Mouse (Mus musculus): ENCODE results near the gene Mef2a. TPM values are rescaled to one million over a fixed set of nuclear protein-coding genes. Genes with fewer than 3 reads are reported as not detected.

Mef2a gene
- polyA plus RNA-seq, 1 experiment: 22.2 TPM

DNA sequence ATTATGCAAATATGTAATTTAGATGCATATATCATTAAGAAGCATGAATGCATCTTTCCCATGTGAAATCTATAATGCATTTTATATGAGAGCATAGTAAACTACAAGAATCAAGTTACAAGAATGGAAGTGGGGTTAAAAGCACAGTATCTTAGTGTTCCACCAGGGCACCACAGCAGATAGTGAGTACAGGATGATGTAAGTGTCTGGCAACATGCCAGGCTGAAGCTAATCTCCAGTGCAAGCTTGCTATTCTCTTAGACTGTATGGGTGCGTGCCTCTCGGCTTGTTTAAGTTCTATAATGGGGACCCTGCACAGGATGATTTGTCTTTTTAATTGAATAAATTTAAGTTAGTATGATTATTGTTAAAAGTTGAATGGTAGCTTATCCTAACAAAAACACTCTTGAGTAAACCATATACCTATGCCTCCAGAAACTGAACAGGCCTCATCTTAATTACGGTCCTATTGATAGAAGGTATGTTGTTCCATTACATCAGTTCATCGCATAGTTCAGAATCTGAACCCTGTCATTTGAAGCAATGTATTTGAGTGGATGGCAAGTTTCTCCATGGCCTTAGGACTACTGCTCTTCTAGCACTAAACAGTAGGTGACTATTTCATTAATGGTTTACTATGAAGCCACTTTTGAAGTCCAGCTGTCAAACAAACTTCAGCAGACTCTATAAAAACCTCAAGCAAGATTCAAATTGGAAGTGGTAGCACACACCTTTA lies 112.7 kb downstream of the Mef2a start:
- DNase-seq: peak; percentile 77
- Histone ChIP-seq H3K27ac (ENCODE audit: insufficient read depth, low read depth, low read length) (no peak overlapping the region), H3K4me3 (ENCODE audit: insufficient read depth, low read depth, low read length) (no peak overlapping the region), H3K36me3 (ENCODE audit: control insufficient read depth, insufficient read depth, low read length) (peaks cover 5% of the 10 kb centered on the region; the same call in 1 of the 2 replicates), H3K27me3 (replicated peaks; ENCODE audit: control insufficient read depth, insufficient read depth, low read length) (no peaks in the 10 kb centered on the region), H3K4me1 (ENCODE audit: control insufficient read depth, insufficient read depth, low read length) (peaks cover 9% of the 10 kb centered on the region)
- TF ChIP-seq POLR2A (IDR thresholded peaks at IDR 0.05; ENCODE audit: low read depth, low read length) (no peak), CTCF (conservative IDR thresholded peaks at IDR 0.05; ENCODE audit: insufficient read depth, insufficient read length, low read depth, low read length) (peak; percentile 24; the same call in 1 of the 2 replicates)
- WGBS: 60% methylated on average over 4 of the region's 4 CpGs

- TF ChIP-seq POLR2A (IDR thresholded peaks at IDR 0.05; ENCODE audit: low read depth, low read length) (no peak), CTCF (conservative IDR thresholded peaks at IDR 0.05; ENCODE audit: insufficient read depth, insufficient read length, low read depth, low read length) (no peak)
Observed at GRCm38 (mm10) chr7:67246067-67246466, 126.6 kb downstream of the Mef2a start.

GRCm38 (mm10) chr7:67245255-67245654 lies 127.4 kb downstream of the Mef2a start:
- H3K27ac ChIP-seq (ENCODE audit: insufficient read depth, low read depth, low read length): no peak overlapping the region
- no peaks in the 10 kb centered on the region for H3K27me3 ChIP-seq (replicated peaks; ENCODE audit: control insufficient read depth, insufficient read depth, low read length)
- TF ChIP-seq CTCF (conservative IDR thresholded peaks at IDR 0.05; ENCODE audit: insufficient read depth, insufficient read length, low read depth, low read length) (no peak), POLR2A (IDR thresholded peaks at IDR 0.05; ENCODE audit: low read depth, low read length) (no peak)
- no peak overlapping the region for H3K4me3 ChIP-seq (ENCODE audit: insufficient read depth, low read depth, low read length)
- no peaks in the 10 kb centered on the region for H3K36me3 ChIP-seq (ENCODE audit: control insufficient read depth, insufficient read depth, low read length)
- WGBS: 80% methylated on average over 1 of the region's 1 CpGs
- H3K4me1 ChIP-seq (ENCODE audit: control insufficient read depth, insufficient read depth, low read length): no peaks in the 10 kb centered on the region
- DNase-seq: no peak

More at GRCm38 (mm10) chr7:67246067-67246466, 126.6 kb downstream of the Mef2a start:
- H3K4me1 ChIP-seq (ENCODE audit: control insufficient read depth, insufficient read depth, low read length): no peaks in the 10 kb centered on the region
- no peaks in the 10 kb centered on the region for H3K36me3 ChIP-seq (ENCODE audit: control insufficient read depth, insufficient read depth, low read length)
- H3K27ac ChIP-seq (ENCODE audit: insufficient read depth, low read depth, low read length): no peak overlapping the region
- no peak overlapping the region for H3K4me3 ChIP-seq (ENCODE audit: insufficient read depth, low read depth, low read length)
- peak; percentile 19 for DNase-seq
- no peaks in the 10 kb centered on the region for H3K27me3 ChIP-seq (replicated peaks; ENCODE audit: control insufficient read depth, insufficient read depth, low read length)
- 64% methylated on average over 2 of the region's 2 CpGs for WGBS

DNA sequence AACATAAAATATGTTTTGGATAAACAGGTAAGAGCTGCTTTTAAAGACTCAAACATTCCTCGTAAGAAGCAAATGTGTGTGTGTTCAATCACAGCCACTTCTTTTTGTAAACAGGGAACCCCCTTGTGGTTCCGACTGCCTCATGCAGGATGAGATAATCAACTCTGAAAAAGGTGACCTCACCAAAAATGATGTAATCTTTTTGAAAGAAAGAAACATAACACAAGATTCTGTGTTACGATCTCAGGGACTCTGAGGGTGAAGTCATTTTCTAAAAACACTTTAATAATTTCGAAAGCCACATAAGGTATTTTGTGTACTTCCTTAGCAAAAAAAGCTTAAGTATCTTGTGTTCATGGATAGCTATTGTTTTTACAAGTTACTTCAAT lies 128.8 kb downstream of the Mef2a start:
- TF ChIP-seq POLR2A (IDR thresholded peaks at IDR 0.05; ENCODE audit: low read depth, low read length) (no peak), CTCF (conservative IDR thresholded peaks at IDR 0.05; ENCODE audit: insufficient read depth, insufficient read length, low read depth, low read length) (no peak)
- Histone ChIP-seq H3K4me3 (ENCODE audit: insufficient read depth, low read depth, low read length) (no peak overlapping the region), H3K27ac (ENCODE audit: insufficient read depth, low read depth, low read length) (no peak overlapping the region), H3K27me3 (replicated peaks; ENCODE audit: control insufficient read depth, insufficient read depth, low read length) (no peaks in the 10 kb centered on the region), H3K4me1 (ENCODE audit: control insufficient read depth, insufficient read depth, low read length) (no peaks in the 10 kb centered on the region), H3K36me3 (ENCODE audit: control insufficient read depth, insufficient read depth, low read length) (no peaks in the 10 kb centered on the region)
- WGBS: 54% methylated on average over 4 of the region's 4 CpGs
- peak; percentile 15 for DNase-seq

- DNase-seq: peak; percentile 56
- H3K27ac ChIP-seq (ENCODE audit: insufficient read depth, low read depth, low read length): no peak overlapping the region
- peak; percentile 45 for TF ChIP-seq CTCF (conservative IDR thresholded peaks at IDR 0.05; ENCODE audit: insufficient read depth, insufficient read length, low read depth, low read length)
- no peak for TF ChIP-seq POLR2A (IDR thresholded peaks at IDR 0.05; ENCODE audit: low read depth, low read length)
- H3K4me3 ChIP-seq (ENCODE audit: insufficient read depth, low read depth, low read length): no peak overlapping the region
- H3K4me1 ChIP-seq (ENCODE audit: control insufficient read depth, insufficient read depth, low read length): no peaks in the 10 kb centered on the region
- 37% methylated on average over 2 of the region's 2 CpGs for WGBS
- H3K36me3 ChIP-seq (ENCODE audit: control insufficient read depth, insufficient read depth, low read length): peaks cover 2% of the 10 kb centered on the region; the same call in 1 of the 2 replicates
- no peaks in the 10 kb centered on the region for H3K27me3 ChIP-seq (replicated peaks; ENCODE audit: control insufficient read depth, insufficient read depth, low read length)
Observed at GRCm38 (mm10) chr7:67243121-67243893, 129.4 kb downstream of the Mef2a start.

- peaks cover 3% of the 10 kb centered on the region; the same call in 1 of the 2 replicates for H3K36me3 ChIP-seq (ENCODE audit: control insufficient read depth, insufficient read depth, low read length)
- no peak for TF ChIP-seq POLR2A (IDR thresholded peaks at IDR 0.05; ENCODE audit: low read depth, low read length)
- TF ChIP-seq CTCF (conservative IDR thresholded peaks at IDR 0.05; ENCODE audit: insufficient read depth, insufficient read length, low read depth, low read length): no peak
- 45% methylated on average over 3 of the region's 3 CpGs for WGBS
- peak; percentile 35 for DNase-seq
- H3K27me3 ChIP-seq (replicated peaks; ENCODE audit: control insufficient read depth, insufficient read depth, low read length): no peaks in the 10 kb centered on the region
- H3K27ac ChIP-seq (ENCODE audit: insufficient read depth, low read depth, low read length): no peak overlapping the region
- H3K4me3 ChIP-seq (ENCODE audit: insufficient read depth, low read depth, low read length): no peak overlapping the region
- H3K4me1 ChIP-seq (ENCODE audit: control insufficient read depth, insufficient read depth, low read length): no peaks in the 10 kb centered on the region
Observed at GRCm38 (mm10) chr7:67241969-67242368, 130.7 kb downstream of the Mef2a start.

DNA sequence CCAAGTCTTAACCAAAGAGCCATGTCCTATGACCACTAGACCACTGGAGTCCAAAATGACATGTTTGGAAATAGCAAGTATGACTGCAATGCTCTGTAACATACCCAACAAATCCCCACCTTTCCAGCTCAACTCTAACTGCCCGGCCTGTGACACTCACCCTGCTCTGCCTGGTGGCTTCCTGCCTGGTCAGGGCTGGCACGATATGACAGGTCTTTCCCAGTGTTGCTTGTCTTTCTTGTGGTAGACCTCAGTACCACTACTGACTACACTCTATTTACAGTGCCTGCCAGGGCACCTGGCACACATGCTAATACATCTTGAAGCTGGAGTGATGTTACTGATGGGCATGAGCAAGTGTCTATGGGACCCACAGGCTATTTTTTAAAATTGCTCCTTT lies 134.9 kb downstream of the Mef2a start:
- 73% methylated on average over 2 of the region's 2 CpGs for WGBS
- DNase-seq: no peak
- Histone ChIP-seq H3K27ac (ENCODE audit: insufficient read depth, low read depth, low read length) (no peak overlapping the region), H3K36me3 (ENCODE audit: control insufficient read depth, insufficient read depth, low read length) (peaks cover 4% of the 10 kb centered on the region; the same call in 1 of the 2 replicates), H3K4me3 (ENCODE audit: insufficient read depth, low read depth, low read length) (no peak overlapping the region), H3K4me1 (ENCODE audit: control insufficient read depth, insufficient read depth, low read length) (no peaks in the 10 kb centered on the region), H3K27me3 (replicated peaks; ENCODE audit: control insufficient read depth, insufficient read depth, low read length) (no peaks in the 10 kb centered on the region)
- TF ChIP-seq POLR2A (IDR thresholded peaks at IDR 0.05; ENCODE audit: low read depth, low read length): no peak
- no peak for TF ChIP-seq CTCF (conservative IDR thresholded peaks at IDR 0.05; ENCODE audit: insufficient read depth, insufficient read length, low read depth, low read length)
